Mouse (Mus musculus) testis, adult 2 months (tissue): Measurements from ENCODE around the gene Mdk.

Experiments
- CTCF ChIP-seq: fragments of 200-500 bp; IDR thresholded peaks from 2 replicates; pipeline ENCODE4 v1.5.1; 2012; ENCODE audit warnings: low read depth, mild to moderate bottlenecking, inconsistent platforms, low read length, moderate library complexity; ENCODE audit not compliant: control insufficient read depth, insufficient read depth, insufficient replicate concordance
- POLR2A ChIP-seq: fragments of 200-500 bp; IDR thresholded peaks from 2 replicates; pipeline ENCODE4 v1.6.1; 2012; ENCODE audit warnings: low read depth, mild to moderate bottlenecking, inconsistent platforms, low read length, moderate library complexity; ENCODE audit not compliant: control insufficient read depth

GRCm38 (mm10) chr2:91928534-91929350, 3.4 kb downstream of the Mdk start:
- TF ChIP-seq CTCF (no peak), POLR2A (no peak)
